Mouse (Mus musculus): ENCODE data around the gene Ap5z1. TPM values are rescaled to one million over a fixed set of nuclear protein-coding genes. Genes with fewer than 3 reads are reported as not detected.

Ap5z1 gene
- polyA plus RNA-seq, 1 experiment, result 6.6 TPM

GRCm38 (mm10) chr5:142432695-142433094, 31.0 kb upstream of the Ap5z1 start:
- TF ChIP-seq MYOD1 (IDR thresholded peaks at IDR 0.05; ENCODE audit: control insufficient read depth, insufficient read length, low read depth), result no peak
- no peak for TF ChIP-seq CTCF (IDR thresholded peaks at IDR 0.05; ENCODE audit: control insufficient read depth, insufficient read depth, insufficient read length)
- TF ChIP-seq MAX (IDR thresholded peaks at IDR 0.05), result no peak
- no peak for TF ChIP-seq MYOG (IDR thresholded peaks at IDR 0.05; ENCODE audit: control insufficient read depth, extremely low read depth, insufficient read length)
- TF ChIP-seq CEBPB (IDR thresholded peaks at IDR 0.05; ENCODE audit: low read depth), result no peak
- TF ChIP-seq USF1 (IDR thresholded peaks at IDR 0.05; ENCODE audit: low read depth), result no peak
- no peak for TF ChIP-seq FOSL1 (IDR thresholded peaks at IDR 0.05; ENCODE audit: insufficient read depth, low read length, poor library complexity, severe bottlenecking)
- no peak overlapping the region for H3K4me3 ChIP-seq (ENCODE audit: insufficient read depth, poor library complexity, severe bottlenecking)
- H3ac ChIP-seq (ENCODE audit: control insufficient read depth, insufficient read length, low read depth), result no peak overlapping the region
- no peaks in the 10 kb centered on the region for H3K27me3 ChIP-seq (ENCODE audit: control insufficient read depth, insufficient read depth, insufficient read length)
- H3K79me3 ChIP-seq (ENCODE audit: low read depth), result peaks cover 3% of the 10 kb centered on the region
- H3K36me3 ChIP-seq (ENCODE audit: control insufficient read depth, insufficient read depth), result peaks cover 5% of the 10 kb centered on the region
- H3K79me2 ChIP-seq (ENCODE audit: control insufficient read depth, insufficient read depth), result peaks cover 19% of the 10 kb centered on the region

DNA sequence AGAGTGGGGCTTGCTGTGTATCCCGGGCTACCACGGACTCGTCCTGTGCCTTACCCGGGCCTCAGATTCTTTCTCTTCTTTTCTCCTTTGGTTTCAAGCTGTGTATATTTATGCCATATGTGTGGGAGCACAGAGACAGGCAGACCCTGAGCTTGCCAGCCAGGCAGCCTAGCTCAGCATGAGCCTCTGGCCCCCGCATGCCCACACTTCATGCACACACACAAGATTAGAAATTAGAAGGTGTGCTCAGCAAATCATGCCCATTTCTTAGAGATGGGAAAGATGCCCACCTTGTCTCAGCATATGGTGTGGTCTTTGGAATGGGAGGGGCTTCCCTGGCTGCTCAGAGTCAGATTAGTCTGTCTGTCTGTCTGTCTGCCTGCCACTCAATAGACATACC, 29.7 kb upstream of the Ap5z1 start:
- H3K36me3 ChIP-seq (ENCODE audit: control insufficient read depth, insufficient read depth), result peaks cover 5% of the 10 kb centered on the region
- TF ChIP-seq MYOG (IDR thresholded peaks at IDR 0.05; ENCODE audit: control insufficient read depth, extremely low read depth, insufficient read length) (no peak), CEBPB (IDR thresholded peaks at IDR 0.05; ENCODE audit: low read depth) (no peak), MAX (IDR thresholded peaks at IDR 0.05) (no peak), FOSL1 (IDR thresholded peaks at IDR 0.05; ENCODE audit: insufficient read depth, low read length, poor library complexity, severe bottlenecking) (no peak), CTCF (IDR thresholded peaks at IDR 0.05; ENCODE audit: control insufficient read depth, insufficient read depth, insufficient read length) (no peak), USF1 (IDR thresholded peaks at IDR 0.05; ENCODE audit: low read depth) (no peak), MYOD1 (IDR thresholded peaks at IDR 0.05; ENCODE audit: control insufficient read depth, insufficient read length, low read depth) (no peak)
- H3K4me3 ChIP-seq (ENCODE audit: insufficient read depth, poor library complexity, severe bottlenecking), result no peak overlapping the region
- no peaks in the 10 kb centered on the region for H3K27me3 ChIP-seq (ENCODE audit: control insufficient read depth, insufficient read depth, insufficient read length)
- peaks cover 8% of the 10 kb centered on the region for H3K79me2 ChIP-seq (ENCODE audit: control insufficient read depth, insufficient read depth)
- H3ac ChIP-seq (ENCODE audit: control insufficient read depth, insufficient read length, low read depth), result no peak overlapping the region
- H3K79me3 ChIP-seq (ENCODE audit: low read depth), result peaks cover 3% of the 10 kb centered on the region

GRCm38 (mm10) chr5:142435736-142436135, 28.0 kb upstream of the Ap5z1 start:
- no peaks in the 10 kb centered on the region for H3K79me3 ChIP-seq (ENCODE audit: low read depth)
- H3K79me2 ChIP-seq (ENCODE audit: control insufficient read depth, insufficient read depth), result peaks cover 15% of the 10 kb centered on the region
- H3ac ChIP-seq (ENCODE audit: control insufficient read depth, insufficient read length, low read depth), result no peak overlapping the region
- no peak for TF ChIP-seq MYOD1 (IDR thresholded peaks at IDR 0.05; ENCODE audit: control insufficient read depth, insufficient read length, low read depth)
- TF ChIP-seq FOSL1 (IDR thresholded peaks at IDR 0.05; ENCODE audit: insufficient read depth, low read length, poor library complexity, severe bottlenecking), result no peak
- no peak overlapping the region for H3K4me3 ChIP-seq (ENCODE audit: insufficient read depth, poor library complexity, severe bottlenecking)
- no peaks in the 10 kb centered on the region for H3K27me3 ChIP-seq (ENCODE audit: control insufficient read depth, insufficient read depth, insufficient read length)
- H3K36me3 ChIP-seq (ENCODE audit: control insufficient read depth, insufficient read depth), result peaks cover 5% of the 10 kb centered on the region

- Histone ChIP-seq H3K79me2 (ENCODE audit: control insufficient read depth, insufficient read depth) (peaks cover 36% of the 10 kb centered on the region), H3ac (ENCODE audit: control insufficient read depth, insufficient read length, low read depth) (no peak overlapping the region), H3K27me3 (ENCODE audit: control insufficient read depth, insufficient read depth, insufficient read length) (no peaks in the 10 kb centered on the region), H3K4me3 (ENCODE audit: insufficient read depth, poor library complexity, severe bottlenecking) (no peak overlapping the region), H3K36me3 (ENCODE audit: control insufficient read depth, insufficient read depth) (peaks cover 5% of the 10 kb centered on the region), H3K79me3 (ENCODE audit: low read depth) (peaks cover 2% of the 10 kb centered on the region)
- TF ChIP-seq MYOG (IDR thresholded peaks at IDR 0.05; ENCODE audit: control insufficient read depth, extremely low read depth, insufficient read length), result no peak
- TF ChIP-seq FOSL1 (IDR thresholded peaks at IDR 0.05; ENCODE audit: insufficient read depth, low read length, poor library complexity, severe bottlenecking), result no peak
- TF ChIP-seq MAX (IDR thresholded peaks at IDR 0.05), result no peak
- no peak for TF ChIP-seq MYOD1 (IDR thresholded peaks at IDR 0.05; ENCODE audit: control insufficient read depth, insufficient read length, low read depth)
- no peak for TF ChIP-seq USF1 (IDR thresholded peaks at IDR 0.05; ENCODE audit: low read depth)
- TF ChIP-seq CEBPB (IDR thresholded peaks at IDR 0.05; ENCODE audit: low read depth), result no peak
- no peak for TF ChIP-seq CTCF (IDR thresholded peaks at IDR 0.05; ENCODE audit: control insufficient read depth, insufficient read depth, insufficient read length)
Observed at GRCm38 (mm10) chr5:142438380-142438938, 25.3 kb upstream of the Ap5z1 start.

DNA sequence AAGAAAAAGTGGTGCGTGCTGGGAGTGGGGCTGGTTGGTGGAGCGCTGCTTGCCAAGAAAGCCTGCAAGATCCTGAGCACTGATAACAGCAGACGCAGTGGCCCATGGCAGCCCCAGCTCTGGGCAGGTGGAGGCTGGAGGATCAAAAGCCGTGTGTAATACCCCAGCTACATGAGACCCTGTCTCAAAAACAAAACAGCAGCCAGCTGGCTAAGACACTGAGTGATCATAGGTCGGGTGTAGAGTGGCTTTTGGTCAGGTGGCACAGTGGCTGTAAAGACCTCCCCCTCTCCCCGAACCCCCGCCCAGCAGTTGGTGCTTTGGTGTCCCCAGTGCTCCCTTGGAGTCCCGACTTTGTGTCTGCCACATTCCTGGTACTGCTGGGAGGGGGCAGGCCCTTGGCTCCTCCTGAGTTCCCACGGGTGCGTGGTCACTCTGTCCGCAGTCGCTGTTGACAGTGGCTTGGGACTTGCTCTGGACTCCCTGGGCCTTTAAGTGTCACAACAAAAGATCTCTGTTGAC, 23.8 kb upstream of the Ap5z1 start:
- no peak overlapping the region for H3K4me3 ChIP-seq (ENCODE audit: insufficient read depth, poor library complexity, severe bottlenecking)
- peaks cover 44% of the 10 kb centered on the region for H3K79me2 ChIP-seq (ENCODE audit: control insufficient read depth, insufficient read depth)
- no peak overlapping the region for H3ac ChIP-seq (ENCODE audit: control insufficient read depth, insufficient read length, low read depth)
- no peaks in the 10 kb centered on the region for H3K27me3 ChIP-seq (ENCODE audit: control insufficient read depth, insufficient read depth, insufficient read length)
- H3K79me3 ChIP-seq (ENCODE audit: low read depth), result peaks cover 4% of the 10 kb centered on the region
- H3K36me3 ChIP-seq (ENCODE audit: control insufficient read depth, insufficient read depth), result peaks cover 5% of the 10 kb centered on the region
- TF ChIP-seq MAX (IDR thresholded peaks at IDR 0.05), result no peak
- no peak for TF ChIP-seq MYOG (IDR thresholded peaks at IDR 0.05; ENCODE audit: control insufficient read depth, extremely low read depth, insufficient read length)
- no peak for TF ChIP-seq FOSL1 (IDR thresholded peaks at IDR 0.05; ENCODE audit: insufficient read depth, low read length, poor library complexity, severe bottlenecking)
- TF ChIP-seq CEBPB (IDR thresholded peaks at IDR 0.05; ENCODE audit: low read depth), result no peak
- TF ChIP-seq MYOD1 (IDR thresholded peaks at IDR 0.05; ENCODE audit: control insufficient read depth, insufficient read length, low read depth), result no peak
- TF ChIP-seq CTCF (IDR thresholded peaks at IDR 0.05; ENCODE audit: control insufficient read depth, insufficient read depth, insufficient read length), result no peak
- TF ChIP-seq USF1 (IDR thresholded peaks at IDR 0.05; ENCODE audit: low read depth), result no peak
